Mouse (Mus musculus): ENCODE measurements around the gene Pip4k2b. TPM values are rescaled to one million over a fixed set of nuclear protein-coding genes. Genes with fewer than 3 reads are reported as not detected.
"Not testable (repeated sequence)": the region's sequence is repeated elsewhere in the genome, so short reads cannot be mapped to it uniquely, and the experiment has no call there.

The Pip4k2b gene
- total and polyA plus RNA-seq, 2 experiments from 2014 or later: 4.6 to 146 TPM

DNA sequence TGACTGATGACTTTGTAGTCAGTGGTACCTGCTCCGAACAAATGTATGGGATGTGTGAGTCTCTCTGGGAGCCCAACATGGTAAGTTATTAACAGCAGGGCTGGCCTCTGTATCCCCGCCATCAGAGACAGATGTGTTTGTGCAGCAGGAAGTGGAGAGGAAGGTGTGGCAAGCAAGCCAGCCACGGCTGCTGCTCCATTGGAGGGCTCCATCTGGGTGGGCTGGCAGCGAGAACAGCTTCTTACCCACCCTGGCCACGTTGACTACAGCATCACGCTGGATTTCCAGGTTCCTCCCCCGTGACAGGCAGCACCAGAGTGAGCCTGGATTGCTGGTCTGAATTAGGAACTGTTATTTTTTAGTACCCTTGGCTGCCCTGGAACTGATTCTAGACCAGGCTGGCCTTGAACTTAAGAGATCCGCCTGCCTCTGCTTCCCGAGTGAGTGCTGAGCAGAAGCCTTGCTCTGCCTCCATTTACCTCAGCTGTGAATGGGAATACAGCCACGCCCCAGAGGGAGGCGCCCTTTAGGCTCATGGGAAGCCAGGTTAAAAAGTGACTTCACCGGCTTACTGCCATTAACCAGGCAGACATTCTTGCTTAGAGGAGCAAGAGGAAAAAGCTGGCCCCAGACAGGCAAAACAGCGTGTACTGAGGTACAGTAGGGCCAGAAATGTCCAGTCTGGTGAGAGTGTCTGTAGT is 33.2 kb downstream of the Pip4k2b start:
- no peak overlapping the region for H3K4me3 ChIP-seq (ENCODE audit: low read depth, low read length)
- no peak overlapping the region for H3K4me2 ChIP-seq (ENCODE audit: low read depth)
- 83% methylated on average over 13 of the region's 13 CpGs for WGBS
- peaks cover 58% of the 10 kb centered on the region for H3K36me3 ChIP-seq (ENCODE audit: insufficient read depth)
- no peak for DNase-seq
- H3K4me1 ChIP-seq (ENCODE audit: insufficient read depth): no peaks in the 10 kb centered on the region
- no peaks in the 10 kb centered on the region for H3K27me3 ChIP-seq (ENCODE audit: insufficient read depth, low read length)
- TF ChIP-seq CTCF (IDR thresholded peaks at IDR 0.05; ENCODE audit: low read depth): no peak
- ATAC-seq: no peak
- no peak overlapping the region for H3K27ac ChIP-seq (ENCODE audit: low read depth, low read length)
- no peaks in the 10 kb centered on the region for H3K9me3 ChIP-seq (ENCODE audit: low read length)
- H3K9ac ChIP-seq: no peak overlapping the region

DNA sequence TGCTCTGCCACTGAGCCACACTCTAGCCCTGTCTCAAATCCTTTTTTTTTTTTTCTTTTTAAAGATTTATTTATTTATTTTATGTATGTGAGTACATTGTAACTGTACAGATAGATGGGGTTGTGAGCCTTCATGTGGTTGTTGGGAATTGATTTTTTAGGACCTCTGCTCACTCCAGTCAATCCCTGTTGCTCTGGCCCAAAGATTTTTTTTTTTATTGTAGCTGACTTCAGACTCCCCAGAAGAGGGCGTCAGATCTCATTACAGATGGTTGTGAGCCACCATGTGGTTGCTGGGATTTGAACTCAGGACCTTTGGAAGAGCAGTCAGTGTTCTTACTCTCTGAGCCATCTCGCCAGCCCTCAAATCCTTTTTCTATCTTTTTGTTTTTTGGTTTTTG is 34.4 kb downstream of the Pip4k2b start:
- WGBS: 74% methylated on average over 2 of the region's 2 CpGs
- not testable (repeated sequence) for H3K4me2 ChIP-seq (ENCODE audit: low read depth); H3K27ac ChIP-seq (ENCODE audit: low read depth, low read length); H3K9me3 ChIP-seq (ENCODE audit: low read length); H3K4me3 ChIP-seq (ENCODE audit: low read depth, low read length); DNase-seq; H3K4me1 ChIP-seq (ENCODE audit: insufficient read depth); H3K27me3 ChIP-seq (ENCODE audit: insufficient read depth, low read length); ATAC-seq; H3K9ac ChIP-seq
- H3K36me3 ChIP-seq (ENCODE audit: insufficient read depth): peaks cover 60% of the 10 kb centered on the region

DNA sequence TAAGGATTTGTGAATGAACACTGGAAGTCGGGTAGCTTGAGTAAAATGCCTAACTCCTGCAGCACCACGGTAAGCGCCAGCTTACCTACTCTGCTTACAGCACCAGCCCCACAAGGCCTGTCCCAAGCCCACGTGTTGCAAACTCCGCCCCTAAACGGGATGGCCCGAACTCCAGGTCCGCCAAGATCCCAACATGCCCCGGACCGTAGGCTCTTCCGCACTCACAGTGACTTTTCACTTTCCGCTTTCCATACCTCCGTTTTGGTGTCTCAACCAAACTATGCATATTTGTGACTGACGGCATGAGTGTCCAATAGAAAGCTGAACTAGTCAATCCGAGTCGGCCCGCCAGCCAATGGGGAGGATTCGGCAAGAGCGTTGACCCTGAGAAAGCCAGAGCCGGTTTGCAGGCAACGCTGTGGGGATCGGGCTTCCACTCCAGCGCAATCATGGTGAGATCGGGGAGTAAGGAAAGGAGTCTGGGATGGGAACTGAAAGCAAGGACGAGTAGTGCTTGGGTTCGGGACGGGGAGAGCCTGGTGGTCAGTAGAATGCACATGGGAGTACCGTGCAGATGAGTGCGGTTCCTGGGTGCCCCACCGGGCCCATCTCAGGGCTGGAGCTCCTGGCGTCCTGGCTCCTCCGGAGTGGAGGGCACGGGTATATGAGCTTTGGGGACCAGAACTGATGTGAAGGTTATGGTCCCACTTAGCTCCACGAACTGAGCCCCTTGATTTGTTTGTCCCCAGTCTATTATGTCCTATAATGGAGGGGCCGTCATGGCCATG is 41.3 kb downstream of the Pip4k2b start, which contains the start of gene Psmb3:
Gene Psmb3 (plus strand): TSS at position 361 of the 788 bp plus-strand sequence.
- no peaks in the 10 kb centered on the region for H3K27me3 ChIP-seq (ENCODE audit: insufficient read depth, low read length)
- peaks cover 17% of the 10 kb centered on the region for H3K4me1 ChIP-seq (ENCODE audit: insufficient read depth)
- peak within 1 kb of the TSS; percentile 92 for H3K27ac ChIP-seq (ENCODE audit: low read depth, low read length)
- H3K4me2 ChIP-seq (ENCODE audit: low read depth): peak within 1 kb of the TSS; percentile 71
- no peak for TF ChIP-seq CTCF (IDR thresholded peaks at IDR 0.05; ENCODE audit: low read depth)
- DNase-seq (peak; percentile 100), ATAC-seq (peak; percentile 89)
- peak within 1 kb of the TSS; percentile 83 for H3K4me3 ChIP-seq (ENCODE audit: low read depth, low read length)
- H3K9me3 ChIP-seq (ENCODE audit: low read length): no peaks in the 10 kb centered on the region
- H3K36me3 ChIP-seq (ENCODE audit: insufficient read depth): peaks cover 23% of the 10 kb centered on the region
- peak within 1 kb of the TSS; percentile 78 for H3K9ac ChIP-seq
- under 1% methylated on average over 35 of the region's 35 CpGs for WGBS

- Histone ChIP-seq H3K9ac (peak overlapping the region; percentile 78), H3K4me2 (ENCODE audit: low read depth) (peak overlapping the region; percentile 71), H3K27ac (ENCODE audit: low read depth, low read length) (peak overlapping the region; percentile 92), H3K4me3 (ENCODE audit: low read depth, low read length) (peak overlapping the region; percentile 83), H3K4me1 (ENCODE audit: insufficient read depth) (peaks cover 19% of the 10 kb centered on the region), H3K9me3 (ENCODE audit: low read length) (no peaks in the 10 kb centered on the region), H3K36me3 (ENCODE audit: insufficient read depth) (peaks cover 18% of the 10 kb centered on the region), H3K27me3 (ENCODE audit: insufficient read depth, low read length) (no peaks in the 10 kb centered on the region)
- 1% methylated on average over 24 of the region's 24 CpGs for WGBS
- ATAC-seq: peak; percentile 17; the same call in 1 of the 2 replicates
- TF ChIP-seq CTCF (IDR thresholded peaks at IDR 0.05; ENCODE audit: low read depth): no peak
- peak; percentile 96 for DNase-seq
These were observed 42.1 kb downstream of the Pip4k2b start for GRCm38 (mm10) chr11:97702393-97702745.

DNA sequence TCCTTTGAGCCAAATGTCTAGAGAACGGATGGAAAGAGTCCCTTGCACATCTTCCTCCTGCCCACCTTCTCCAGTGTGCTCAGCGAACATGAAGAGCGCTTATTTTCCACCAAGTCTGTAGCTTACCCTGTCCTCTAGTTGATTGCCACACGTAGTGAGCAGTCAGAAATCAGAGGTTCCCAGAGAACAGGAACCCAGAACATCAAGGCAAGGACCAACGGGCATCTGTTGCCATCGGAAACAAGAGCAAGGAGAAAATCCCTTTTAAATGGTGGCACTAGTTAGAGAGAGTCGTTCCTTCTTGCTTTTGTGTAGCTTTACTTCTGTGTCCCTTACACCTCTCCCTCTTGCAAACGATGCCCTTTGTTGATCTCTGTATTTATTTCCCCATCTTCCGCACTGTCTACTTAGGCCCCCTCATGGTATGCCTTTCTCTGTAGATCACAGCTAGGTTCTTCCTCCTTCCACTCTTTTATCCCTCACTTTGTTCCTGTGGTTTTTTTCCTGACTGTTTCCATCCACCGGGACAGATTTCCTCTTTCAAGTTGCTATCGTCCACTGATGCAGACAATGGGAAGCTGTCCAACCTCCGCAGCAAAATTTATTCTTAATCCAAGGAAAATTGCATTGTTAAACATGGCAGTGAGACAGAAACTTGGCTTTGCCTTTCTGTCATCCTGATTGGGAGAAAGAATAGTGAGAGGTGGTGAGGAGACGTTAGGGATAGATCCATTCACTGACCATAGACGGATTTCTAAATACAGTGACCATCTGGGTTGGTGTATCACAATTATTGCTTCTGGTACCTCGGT is 42.7 kb downstream of the Pip4k2b start:
- Histone ChIP-seq H3K27me3 (ENCODE audit: insufficient read depth, low read length) (no peaks in the 10 kb centered on the region), H3K4me3 (ENCODE audit: low read depth, low read length) (peak overlapping the region; percentile 92), H3K36me3 (ENCODE audit: insufficient read depth) (peaks cover 12% of the 10 kb centered on the region; the same call in 1 of the 2 replicates), H3K27ac (ENCODE audit: low read depth, low read length) (peak overlapping the region; percentile 60), H3K4me2 (ENCODE audit: low read depth) (peak overlapping the region; percentile 71), H3K9ac (peak overlapping the region; percentile 38), H3K4me1 (ENCODE audit: insufficient read depth) (peaks cover 25% of the 10 kb centered on the region), H3K9me3 (ENCODE audit: low read length) (no peaks in the 10 kb centered on the region)
- 42% methylated on average over 15 of the region's 15 CpGs for WGBS
- peak; percentile 27 for DNase-seq
- no peak for ATAC-seq
- no peak for TF ChIP-seq CTCF (IDR thresholded peaks at IDR 0.05; ENCODE audit: low read depth)

GRCm38 (mm10) chr11:97700746-97701580 is 43.5 kb downstream of the Pip4k2b start:
- H3K36me3 ChIP-seq (ENCODE audit: insufficient read depth): peaks cover 4% of the 10 kb centered on the region; the same call in 1 of the 2 replicates
- no peak for TF ChIP-seq CTCF (IDR thresholded peaks at IDR 0.05; ENCODE audit: low read depth)
- peak overlapping the region; percentile 98 for H3K9ac ChIP-seq
- H3K27me3 ChIP-seq (ENCODE audit: insufficient read depth, low read length): no peaks in the 10 kb centered on the region
- ATAC-seq: no peak
- peaks cover 33% of the 10 kb centered on the region for H3K4me1 ChIP-seq (ENCODE audit: insufficient read depth)
- no peak for DNase-seq
- peak overlapping the region; percentile 71 for H3K4me2 ChIP-seq (ENCODE audit: low read depth)
- peak overlapping the region; percentile 92 for H3K4me3 ChIP-seq (ENCODE audit: low read depth, low read length)
- no peaks in the 10 kb centered on the region for H3K9me3 ChIP-seq (ENCODE audit: low read length)
- peak overlapping the region; percentile 95 for H3K27ac ChIP-seq (ENCODE audit: low read depth, low read length)
- 18% methylated on average over 30 of the region's 30 CpGs for WGBS
